Mouse (Mus musculus) MEL-GATA-1-ER (cell line): ENCODE data around the gene Akap5.

ENCODE experiments used
- DNase-seq: peaks from one replicate; pipeline ENCODE4 v3.0.0-alpha.2; 2012; ENCODE audit warnings: low read depth; ENCODE audit errors: extremely low read depth

Gene Akap5

GRCm38 (mm10) chr12:76324679-76325431 is at the start of gene Akap5:
Akap5 (plus strand) TSS chr12:76324891.
- DNase-seq, result no peak

GRCm38 (mm10) chr12:76278209-76278608 is 46.5 kb upstream of the Akap5 start:
- no peak for DNase-seq

- DNase-seq, result no peak
Measured at GRCm38 (mm10) chr12:76280556-76280955, 44.1 kb upstream of the Akap5 start.

GRCm38 (mm10) chr12:76281111-76281660 is 43.5 kb upstream of the Akap5 start:
- DNase-seq, result no peak

GRCm38 (mm10) chr12:76282132-76282531 is 42.6 kb upstream of the Akap5 start:
- no peak for DNase-seq

GRCm38 (mm10) chr12:76282532-76283173 is 42.0 kb upstream of the Akap5 start:
- DNase-seq, result no peak

- no peak for DNase-seq
Measured at GRCm38 (mm10) chr12:76285418-76285817, 39.3 kb upstream of the Akap5 start.

GRCm38 (mm10) chr12:76287986-76288385 is 36.7 kb upstream of the Akap5 start:
- no peak for DNase-seq

GRCm38 (mm10) chr12:76288494-76288893 is 36.2 kb upstream of the Akap5 start:
- DNase-seq, result no peak

GRCm38 (mm10) chr12:76289428-76289827 is 35.3 kb upstream of the Akap5 start:
- no peak for DNase-seq

- DNase-seq, result no peak
Measured at GRCm38 (mm10) chr12:76290271-76290670, 34.4 kb upstream of the Akap5 start.

- DNase-seq, result no peak
Measured at GRCm38 (mm10) chr12:76293192-76293591, 31.5 kb upstream of the Akap5 start.

- DNase-seq, result no peak
Measured at GRCm38 (mm10) chr12:76297830-76298229, 26.9 kb upstream of the Akap5 start.

GRCm38 (mm10) chr12:76299361-76299906 is 25.3 kb upstream of the Akap5 start:
- DNase-seq, result no peak

GRCm38 (mm10) chr12:76300367-76300766 is 24.3 kb upstream of the Akap5 start:
- no peak for DNase-seq

GRCm38 (mm10) chr12:76303474-76303873 is 21.2 kb upstream of the Akap5 start:
- DNase-seq, result no peak

- DNase-seq, result no peak
Measured at GRCm38 (mm10) chr12:76304199-76304598, 20.5 kb upstream of the Akap5 start.

GRCm38 (mm10) chr12:76305107-76305506 is 19.6 kb upstream of the Akap5 start:
- DNase-seq, result no peak

GRCm38 (mm10) chr12:76306852-76307561 is 17.7 kb upstream of the Akap5 start:
- DNase-seq, result no peak

- no peak for DNase-seq
Measured at GRCm38 (mm10) chr12:76307964-76308363, 16.7 kb upstream of the Akap5 start.

- DNase-seq, result no peak
Measured at GRCm38 (mm10) chr12:76308436-76308835, 16.3 kb upstream of the Akap5 start.

- DNase-seq, result peak; percentile 80
Measured at GRCm38 (mm10) chr12:76310007-76310406, 14.7 kb upstream of the Akap5 start.
